Mouse (Mus musculus) ES-E14 (cell line): ENCODE results near the gene Fli1.

ENCODE experiments used
- CHD2 ChIP-seq: IDR thresholded peaks from 2 replicates; pipeline ENCODE4 v1.6.1; 2014; ENCODE audit warnings: mild to moderate bottlenecking, low read depth, low read length, inconsistent platforms
- MAFK ChIP-seq: IDR thresholded peaks from 2 replicates; pipeline ENCODE4 v1.6.1; 2014; ENCODE audit warnings: mild to moderate bottlenecking, low read depth, low read length, inconsistent platforms; ENCODE audit not compliant: insufficient read depth
- ZC3H11A ChIP-seq: IDR thresholded peaks from 2 replicates; pipeline ENCODE4 v1.6.1; 2012; ENCODE audit warnings: low read depth, mild to moderate bottlenecking, inconsistent platforms, low read length, borderline replicate concordance
- ZNF384 ChIP-seq: IDR thresholded peaks from 2 replicates; pipeline ENCODE4 v1.6.1; 2012; ENCODE audit warnings: low read depth, low read length, inconsistent platforms

GRCm38 (mm10) chr9:32529594-32529993, 13.1 kb downstream of the Fli1 start:
- TF ChIP-seq CHD2 (no peak), ZC3H11A (no peak), MAFK (no peak), ZNF384 (no peak)
